Mouse (Mus musculus) left cerebral cortex, adult 6 months (tissue): Measurements from ENCODE around the gene Vmn1r125. TPM values are rescaled to one million over a fixed set of nuclear protein-coding genes. Genes with fewer than 3 reads are reported as not detected.

Experiments
- long read RNA-seq, 2 experiments: library from polyadenylated mRNA; unstranded; transcript quantifications; one replicate each; pipeline ENCODE4 v2.0.0; 2019 to 2020
- polyA plus RNA-seq: library from polyadenylated mRNA; unstranded; fragments of <200 nt; fragmentation: Nextera tagmentation; gene quantifications from 2 replicates; pipeline ENCODE4 v1.2.3, GENCODE M21; 2021

Gene Vmn1r125
- not detected in 2 replicates for polyA plus RNA-seq
- long read RNA-seq, experiment 1: 0 reads
- long read RNA-seq, experiment 2: 0 reads

GRCm38 (mm10) chr7:21271879-21272278 is at the start of gene Vmn1r125:
Gene Vmn1r125, plus strand, starts transcription at chr7:21272179.

DNA sequence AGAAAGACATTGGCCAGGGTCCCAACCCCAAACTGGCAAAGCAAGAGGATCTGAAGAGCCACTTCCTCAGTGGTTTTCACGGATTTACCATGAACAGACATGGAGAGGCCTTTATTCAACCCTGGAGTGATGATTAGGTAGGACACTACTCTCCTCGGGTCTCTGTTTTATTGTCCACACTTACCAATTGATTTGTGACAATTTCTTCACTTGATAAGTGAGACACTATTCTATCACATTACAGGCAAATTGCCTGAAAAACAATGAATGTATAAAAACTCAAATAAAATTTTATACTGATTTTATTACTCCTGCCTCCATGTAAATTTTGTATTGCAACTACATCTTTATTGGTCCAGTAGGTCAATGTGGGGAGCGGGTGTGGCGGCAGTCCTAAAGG is 11.5 kb upstream of the Vmn1r125 start, which contains the start of gene Vmn1r124:
TSS of gene Vmn1r124 (minus strand) at position 101 of the 400 bp plus-strand sequence.

DNA sequence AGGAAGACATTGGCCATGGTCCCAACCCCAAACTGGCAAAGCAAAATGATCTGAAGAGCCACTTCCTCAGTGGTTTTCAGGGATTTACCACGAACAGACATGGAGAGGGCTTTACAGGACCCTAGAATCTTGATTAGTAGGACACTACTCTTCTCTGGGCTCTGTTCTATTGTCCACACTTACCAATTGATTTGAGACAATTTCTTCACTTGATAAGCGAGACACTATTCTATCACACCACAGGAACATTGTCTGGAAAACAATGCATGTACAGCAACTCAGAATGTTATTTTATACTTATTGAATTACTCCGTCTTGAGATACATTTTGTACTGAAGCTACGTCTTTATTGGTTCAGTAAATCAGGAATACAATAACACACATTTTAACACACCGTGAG is 29.4 kb downstream of the Vmn1r125 start, which contains the start of gene Vmn1r126:
TSS of gene Vmn1r126 (minus strand) at position 101 of the 400 bp plus-strand sequence.

DNA sequence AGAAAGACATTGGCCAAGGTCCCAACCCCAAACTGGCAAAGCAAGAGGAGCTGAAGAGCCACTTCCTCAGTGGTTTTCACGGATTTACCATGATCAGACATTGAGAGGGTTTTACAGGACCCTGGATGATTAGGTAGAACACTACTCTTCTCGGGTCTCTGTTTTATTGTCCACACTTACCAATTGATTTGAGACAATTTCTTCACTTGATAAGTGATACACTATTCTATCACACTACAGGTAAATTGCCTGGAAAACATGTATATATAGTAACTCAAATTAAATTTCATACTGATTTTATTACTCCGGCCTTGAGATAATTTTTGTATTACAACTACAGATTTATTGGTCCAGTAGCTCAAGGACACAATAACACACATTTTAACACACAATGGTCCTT is 47.8 kb downstream of the Vmn1r125 start, which contains the start of gene Vmn1r127:
TSS of gene Vmn1r127 (minus strand) at position 101 of the 400 bp plus-strand sequence.

Other genes with a start within 250 kb of the Vmn1r125 start
- not detected in 2 replicates for gene Vmn1r120, start 218.4 kb upstream of the Vmn1r125 start, polyA plus RNA-seq
- not detected in 2 replicates for gene Vmn1r121, start 173.7 kb upstream of the Vmn1r125 start, polyA plus RNA-seq
- gene Vmn1r122, start 138.1 kb upstream of the Vmn1r125 start, polyA plus RNA-seq: not detected in 2 replicates
- gene Vmn1r123, start 110.0 kb upstream of the Vmn1r125 start, polyA plus RNA-seq: not detected in 2 replicates
- gene Gm5157, start 81.8 kb upstream of the Vmn1r125 start, polyA plus RNA-seq: not detected in 2 replicates
- not detected in 2 replicates for gene Vmn1r124, start 11.6 kb upstream of the Vmn1r125 start, polyA plus RNA-seq
- not detected in 2 replicates for gene Vmn1r126, start 29.3 kb downstream of the Vmn1r125 start, polyA plus RNA-seq
- gene Vmn1r127, start 47.7 kb downstream of the Vmn1r125 start, polyA plus RNA-seq: not detected in 2 replicates
- not detected in 2 replicates for gene Vmn1r128, start 77.2 kb downstream of the Vmn1r125 start, polyA plus RNA-seq
- not detected in 2 replicates for gene Vmn1r129, start 89.1 kb downstream of the Vmn1r125 start, polyA plus RNA-seq
- not detected in 2 replicates for gene Gm6882, start 160.6 kb downstream of the Vmn1r125 start, polyA plus RNA-seq
- not detected in 2 replicates for gene Vmn1r130, start 239.6 kb downstream of the Vmn1r125 start, polyA plus RNA-seq